Mouse (Mus musculus): ENCODE data around the gene Mcur1. TPM values are rescaled to one million over a fixed set of nuclear protein-coding genes. Genes with fewer than 3 reads are reported as not detected.

Gene Mcur1
- polyA plus RNA-seq, 1 experiment from 2014 or later, result 18.2 TPM

- Histone ChIP-seq H3K4me1 (replicated peaks) (peaks cover 11% of the 10 kb centered on the region), H3K4me3 (no peak overlapping the region), H3K4me2 (no peak overlapping the region), H3K27me3 (replicated peaks) (no peaks in the 10 kb centered on the region), H3K9me3 (replicated peaks) (peaks cover 4% of the 10 kb centered on the region; the same call in 1 of the 2 replicates), H3K9ac (no peak overlapping the region), H3K36me3 (no peaks in the 10 kb centered on the region), H3K27ac (ENCODE audit: poor library complexity, severe bottlenecking) (no peak overlapping the region)
- no peak for ATAC-seq (ENCODE audit: insufficient number of reproducible peaks, low FRiP score)
- 82% methylated on average over 5 of the region's 5 CpGs for whole genome bisulfite sequencing
These were observed 58.4 kb downstream of the Mcur1 start for GRCm38 (mm10) chr13:43501601-43502000.

DNA sequence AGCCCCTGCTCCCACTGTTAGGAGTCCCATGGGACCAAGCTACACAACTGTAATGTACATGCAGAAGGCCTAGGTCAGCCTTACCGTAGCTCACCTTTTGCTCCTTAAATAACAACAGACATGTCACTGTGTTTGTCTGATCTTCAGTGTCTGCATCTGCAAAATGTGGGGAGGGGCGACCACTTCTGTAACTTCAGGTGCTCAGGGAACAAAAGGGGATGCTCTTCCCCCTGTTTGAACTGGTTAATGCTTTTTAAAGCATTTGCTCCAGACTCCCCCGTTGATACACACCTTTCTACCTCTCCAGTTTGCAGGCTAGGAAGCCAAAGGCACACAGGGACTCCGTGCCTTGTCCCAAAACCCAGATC lies 59.5 kb downstream of the Mcur1 start:
- no peaks in the 10 kb centered on the region for H3K36me3 ChIP-seq
- no peak for ATAC-seq (ENCODE audit: insufficient number of reproducible peaks, low FRiP score)
- no peaks in the 10 kb centered on the region for H3K27me3 ChIP-seq (replicated peaks)
- no peak overlapping the region for H3K27ac ChIP-seq (ENCODE audit: poor library complexity, severe bottlenecking)
- WGBS, result 85% methylated on average over 4 of the region's 4 CpGs
- H3K9ac ChIP-seq, result no peak overlapping the region
- no peak overlapping the region for H3K4me2 ChIP-seq
- peaks cover 11% of the 10 kb centered on the region for H3K4me1 ChIP-seq (replicated peaks)
- H3K9me3 ChIP-seq (replicated peaks), result peaks cover 4% of the 10 kb centered on the region; the same call in 1 of the 2 replicates
- H3K4me3 ChIP-seq, result no peak overlapping the region

- Histone ChIP-seq H3K4me1 (replicated peaks) (peaks cover 11% of the 10 kb centered on the region), H3K27me3 (replicated peaks) (no peaks in the 10 kb centered on the region), H3K4me2 (no peak overlapping the region), H3K4me3 (no peak overlapping the region), H3K27ac (ENCODE audit: poor library complexity, severe bottlenecking) (no peak overlapping the region), H3K36me3 (no peaks in the 10 kb centered on the region), H3K9me3 (replicated peaks) (peaks cover 4% of the 10 kb centered on the region; the same call in 1 of the 2 replicates), H3K9ac (no peak overlapping the region)
- 73% methylated on average over 7 of the region's 7 CpGs for WGBS
- ATAC-seq (ENCODE audit: insufficient number of reproducible peaks, low FRiP score), result no peak
These were observed 60.1 kb downstream of the Mcur1 start for GRCm38 (mm10) chr13:43499731-43500482.

DNA sequence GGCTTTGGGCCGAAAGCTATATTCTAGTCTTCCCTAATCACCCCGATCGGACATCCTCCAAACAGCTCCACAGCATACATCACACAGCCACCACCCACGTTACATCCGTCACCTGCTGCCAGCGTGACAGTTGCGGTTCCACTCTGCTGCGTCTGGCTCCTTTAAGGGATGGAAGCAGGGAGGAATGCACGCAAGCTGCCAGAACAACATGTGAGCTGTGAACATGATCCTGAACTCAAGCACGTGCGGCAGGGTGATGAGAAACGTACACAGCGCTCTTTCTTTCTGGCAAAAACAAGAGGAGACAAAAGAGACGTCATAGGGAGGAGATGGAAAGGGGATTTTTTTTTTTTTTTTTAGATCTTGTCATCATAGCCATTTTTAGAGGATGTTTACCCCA lies 61.1 kb downstream of the Mcur1 start:
- H3K36me3 ChIP-seq, result no peaks in the 10 kb centered on the region
- no peaks in the 10 kb centered on the region for H3K27me3 ChIP-seq (replicated peaks)
- H3K27ac ChIP-seq (ENCODE audit: poor library complexity, severe bottlenecking), result no peak overlapping the region
- H3K4me1 ChIP-seq (replicated peaks), result peaks cover 8% of the 10 kb centered on the region
- H3K9ac ChIP-seq, result no peak overlapping the region
- H3K9me3 ChIP-seq (replicated peaks), result peaks cover 4% of the 10 kb centered on the region; the same call in 1 of the 2 replicates
- no peak overlapping the region for H3K4me3 ChIP-seq
- H3K4me2 ChIP-seq, result no peak overlapping the region
- no peak for ATAC-seq (ENCODE audit: insufficient number of reproducible peaks, low FRiP score)
- 77% methylated on average over 14 of the region's 14 CpGs for WGBS

- WGBS, result 93% methylated on average over 3 of the region's 3 CpGs
- no peaks in the 10 kb centered on the region for H3K27me3 ChIP-seq (replicated peaks)
- no peaks in the 10 kb centered on the region for H3K36me3 ChIP-seq
- H3K4me3 ChIP-seq, result no peak overlapping the region
- H3K27ac ChIP-seq (ENCODE audit: poor library complexity, severe bottlenecking), result no peak overlapping the region
- ATAC-seq (ENCODE audit: insufficient number of reproducible peaks, low FRiP score), result no peak
- peaks cover 4% of the 10 kb centered on the region; the same call in 1 of the 2 replicates for H3K9me3 ChIP-seq (replicated peaks)
- peaks cover 2% of the 10 kb centered on the region; the same call in 1 of the 2 replicates for H3K4me1 ChIP-seq (replicated peaks)
- H3K4me2 ChIP-seq, result no peak overlapping the region
- no peak overlapping the region for H3K9ac ChIP-seq
These were observed 62.2 kb downstream of the Mcur1 start for GRCm38 (mm10) chr13:43497769-43498168.

DNA sequence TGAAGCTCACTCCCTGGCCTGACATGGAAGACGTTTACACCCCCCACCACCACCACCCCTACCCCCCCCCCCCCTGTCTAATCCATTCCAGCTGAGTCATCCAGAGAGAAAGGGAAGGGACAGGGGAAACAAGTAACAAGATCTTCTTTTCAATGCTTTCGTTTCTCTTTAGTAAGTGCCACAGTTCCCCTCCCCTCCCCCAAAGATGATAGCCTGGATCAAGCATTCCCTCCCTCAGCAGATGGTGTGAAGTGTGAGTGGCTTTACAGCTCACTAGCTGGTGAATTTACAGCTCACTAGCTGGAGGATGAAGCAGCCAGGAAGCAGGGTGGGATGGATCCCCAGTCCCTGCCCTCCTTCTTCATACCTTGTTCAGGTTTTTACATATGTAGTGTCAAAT lies 63.3 kb downstream of the Mcur1 start:
- no peak overlapping the region for H3K27ac ChIP-seq (ENCODE audit: poor library complexity, severe bottlenecking)
- H3K36me3 ChIP-seq, result no peaks in the 10 kb centered on the region
- H3K9me3 ChIP-seq (replicated peaks), result peaks cover 4% of the 10 kb centered on the region; the same call in 1 of the 2 replicates
- H3K4me2 ChIP-seq, result no peak overlapping the region
- no peaks in the 10 kb centered on the region; the same call in 1 of the 2 replicates for H3K4me1 ChIP-seq (replicated peaks)
- H3K27me3 ChIP-seq (replicated peaks), result no peaks in the 10 kb centered on the region
- ATAC-seq (ENCODE audit: insufficient number of reproducible peaks, low FRiP score), result no peak
- no peak overlapping the region for H3K4me3 ChIP-seq
- H3K9ac ChIP-seq, result no peak overlapping the region
- WGBS, result 8% methylated on average over 2 of the region's 2 CpGs

DNA sequence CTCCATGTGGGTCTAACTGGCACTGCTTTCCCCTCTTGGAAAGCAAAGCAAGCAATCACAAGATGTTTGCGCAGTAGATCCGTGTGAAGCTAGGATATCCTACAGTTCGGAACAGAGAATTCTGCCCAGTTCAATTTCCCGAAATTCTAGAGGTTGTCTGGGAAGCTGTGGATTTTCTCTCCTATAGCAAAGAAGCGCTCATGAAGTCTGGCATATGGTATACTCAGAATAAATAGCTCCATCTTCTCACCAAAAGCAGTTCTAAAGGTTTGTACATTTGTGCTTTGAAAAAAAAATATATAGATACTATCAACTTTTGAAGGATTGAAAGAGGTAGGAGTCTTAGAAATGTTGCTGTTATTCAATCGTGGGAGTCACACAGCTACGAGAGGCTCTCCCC lies 64.3 kb downstream of the Mcur1 start:
- 89% methylated on average over 7 of the region's 7 CpGs for WGBS
- no peak overlapping the region for H3K9ac ChIP-seq
- H3K4me1 ChIP-seq (replicated peaks), result no peaks in the 10 kb centered on the region; the same call in 1 of the 2 replicates
- H3K4me2 ChIP-seq, result no peak overlapping the region
- H3K4me3 ChIP-seq, result no peak overlapping the region
- H3K27ac ChIP-seq (ENCODE audit: poor library complexity, severe bottlenecking), result no peak overlapping the region
- ATAC-seq (ENCODE audit: insufficient number of reproducible peaks, low FRiP score), result no peak
- H3K36me3 ChIP-seq, result no peaks in the 10 kb centered on the region
- peaks cover 8% of the 10 kb centered on the region; the same call in 1 of the 2 replicates for H3K9me3 ChIP-seq (replicated peaks)
- H3K27me3 ChIP-seq (replicated peaks), result no peaks in the 10 kb centered on the region

DNA sequence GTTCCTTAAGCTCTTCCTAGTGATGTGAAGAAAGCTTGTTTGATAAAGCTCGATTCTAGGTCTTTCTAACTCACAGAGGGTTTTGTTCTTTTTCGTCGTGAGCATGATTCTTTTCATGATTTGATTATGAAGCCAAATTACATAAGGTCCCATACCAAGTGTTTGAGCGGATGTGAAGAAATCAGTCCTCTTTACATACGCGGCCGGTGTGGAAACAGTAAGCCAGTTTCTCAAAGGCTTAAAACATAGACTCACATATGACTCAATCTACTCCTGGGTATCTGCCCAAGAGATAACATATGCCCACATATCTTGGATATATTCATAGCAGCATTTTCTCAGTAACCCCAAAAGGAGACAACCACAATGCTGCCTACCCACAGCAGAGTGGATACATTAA lies 66.3 kb downstream of the Mcur1 start:
- no peak for ATAC-seq (ENCODE audit: insufficient number of reproducible peaks, low FRiP score)
- Histone ChIP-seq H3K9ac (no peak overlapping the region), H3K4me3 (no peak overlapping the region), H3K27ac (ENCODE audit: poor library complexity, severe bottlenecking) (no peak overlapping the region), H3K27me3 (replicated peaks) (no peaks in the 10 kb centered on the region), H3K9me3 (replicated peaks) (peaks cover 10% of the 10 kb centered on the region; the same call in 1 of the 2 replicates), H3K4me1 (replicated peaks) (no peaks in the 10 kb centered on the region; the same call in 1 of the 2 replicates), H3K36me3 (no peaks in the 10 kb centered on the region), H3K4me2 (no peak overlapping the region)
- 80% methylated on average over 7 of the region's 7 CpGs for WGBS

DNA sequence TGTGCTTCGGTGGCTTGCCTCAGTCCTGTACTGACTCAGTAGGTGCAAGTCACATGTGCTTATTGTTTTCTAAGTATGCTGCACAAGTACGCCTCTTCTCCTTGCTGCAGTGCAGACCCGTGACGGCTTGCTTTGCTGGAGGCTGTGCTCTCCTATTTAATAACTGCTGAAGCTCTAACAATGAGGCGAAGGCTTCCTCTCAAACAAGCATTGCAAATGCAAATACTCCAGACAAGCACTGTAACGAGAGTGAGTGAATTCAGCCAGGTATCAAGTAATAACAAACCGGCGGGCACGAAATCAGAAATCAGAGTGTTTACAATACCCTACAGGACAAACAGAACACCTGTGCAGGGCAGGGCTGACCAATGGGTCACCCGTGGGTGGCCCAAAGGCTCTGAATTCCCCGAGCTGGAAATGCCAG lies 66.9 kb downstream of the Mcur1 start:
- ATAC-seq (ENCODE audit: insufficient number of reproducible peaks, low FRiP score), result no peak
- 77% methylated on average over 11 of the region's 11 CpGs for WGBS
- no peak overlapping the region for H3K27ac ChIP-seq (ENCODE audit: poor library complexity, severe bottlenecking)

More for the DNA sequence above, 66.9 kb downstream of the Mcur1 start:
- H3K9me3 ChIP-seq (replicated peaks), result peaks cover 10% of the 10 kb centered on the region; the same call in 1 of the 2 replicates
- H3K27me3 ChIP-seq (replicated peaks), result no peaks in the 10 kb centered on the region
- no peaks in the 10 kb centered on the region; the same call in 1 of the 2 replicates for H3K4me1 ChIP-seq (replicated peaks)
- H3K36me3 ChIP-seq, result no peaks in the 10 kb centered on the region
- no peak overlapping the region for H3K9ac ChIP-seq
- no peak overlapping the region for H3K4me3 ChIP-seq
- H3K4me2 ChIP-seq, result no peak overlapping the region
